Mouse (Mus musculus) small intestine, adult 2 months (tissue): ENCODE measurements around the gene Alk.

ENCODE experiments used
- CTCF ChIP-seq: fragments of 200-500 bp; IDR thresholded peaks from 2 replicates; pipeline ENCODE4 v1.5.1; 2012; ENCODE audit warnings: low read depth, mild to moderate bottlenecking, control low read depth, inconsistent platforms, low read length, moderate library complexity, mixed read lengths; ENCODE audit not compliant: insufficient replicate concordance, insufficient read length; ENCODE audit errors: extremely low read depth
- POLR2A ChIP-seq: fragments of 200-500 bp; IDR thresholded peaks from 2 replicates; pipeline ENCODE4 v1.6.1; 2012; ENCODE audit warnings: low read depth, mild to moderate bottlenecking, control low read depth, inconsistent platforms, low read length, moderate library complexity

DNA sequence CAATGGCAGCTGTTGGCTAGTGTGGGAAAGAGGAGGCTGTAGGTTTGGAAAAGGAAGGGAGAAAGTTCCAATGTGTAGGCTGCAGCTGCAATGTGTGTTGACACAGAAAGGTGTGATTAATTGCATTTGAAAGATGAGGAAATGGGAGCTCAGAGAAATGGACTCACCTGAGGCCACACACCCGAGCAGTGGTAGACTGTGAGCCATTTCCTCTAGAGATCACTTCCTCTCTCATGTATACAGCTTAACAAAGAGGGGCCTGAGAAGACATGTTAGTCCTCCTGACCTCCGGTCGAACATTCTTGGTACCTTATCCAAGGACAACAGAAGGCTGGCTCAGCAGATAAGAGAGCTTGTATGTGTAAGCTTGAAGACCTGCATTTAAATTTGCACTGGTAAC lies 691.2 kb downstream of the Alk start:
- no peak for TF ChIP-seq CTCF
- no peak for TF ChIP-seq POLR2A
